Mouse (Mus musculus) stomach, adult 2 months (tissue): ENCODE results near the gene Scgb2b15. TPM values are rescaled to one million over a fixed set of nuclear protein-coding genes. Genes with fewer than 3 reads are reported as not detected.

ENCODE experiments used
- polyA plus RNA-seq: library from polyadenylated mRNA; depleted of rRNA; stranded (reverse); fragments of >200 nt; gene quantifications from 2 replicates; pipeline ENCODE4 v1.2.3, GENCODE M21; 2012; rRNA removed

Gene Scgb2b15
- not detected in 2 replicates for polyA plus RNA-seq

GRCm38 (mm10) chr7:32829562-32829961 is at the start of gene Scgb2b15:
Gene Scgb2b15 (minus strand): TSS chr7:32829662.

GRCm38 (mm10) chr7:32836254-32836653 is 6.8 kb upstream of the Scgb2b15 start, which contains the start of gene Scgb1b15:
Gene Scgb1b15 (plus strand): TSS chr7:32836554.

Other genes starting within 250 kb of the Scgb2b15 start
- gene Scgb1b15, start 6.9 kb upstream of the Scgb2b15 start, polyA plus RNA-seq = not detected in 2 replicates
- not detected in 2 replicates for gene Scgb2b17, start 226.9 kb upstream of the Scgb2b15 start, polyA plus RNA-seq
- not detected in 2 replicates for gene Scgb1b17, start 233.8 kb upstream of the Scgb2b15 start, polyA plus RNA-seq